Mouse (Mus musculus) neural tube, embryonic 11.5 days (tissue): ENCODE results near the gene Olfr1090. TPM values are rescaled to one million over a fixed set of nuclear protein-coding genes. Genes with fewer than 3 reads are reported as not detected.

Source experiments
- ATAC-seq: fragments of 200-750 bp; cut with Nextera tagmentation; 2 replicates; pipeline ENCODE4 v1.8.0; 2017; ENCODE audit warnings: moderate number of reproducible peaks, mild to moderate bottlenecking, moderate TSS enrichment, moderate library complexity; ENCODE audit not compliant: insufficient read depth, low FRiP score, low TSS enrichment
- DNase-seq: peaks from one replicate; pipeline ENCODE4 v3.0.0-alpha.2; 2015; ENCODE audit warnings: low spot score
- H3K27ac ChIP-seq: fragments of 300-500 bp; sonication (generic); 2 replicates; pipeline ENCODE4 v1.5.1; 2014; ENCODE audit warnings: low read depth, mild to moderate bottlenecking, low read length
- H3K27me3 ChIP-seq: fragments of 300-500 bp; sonication (generic); 2 replicates; pipeline ENCODE4 v1.6.1; 2014; ENCODE audit warnings: mild to moderate bottlenecking, low read length, mixed read lengths; ENCODE audit not compliant: control insufficient read depth, insufficient read depth
- H3K36me3 ChIP-seq: fragments of 300-500 bp; sonication (generic); 2 replicates; pipeline ENCODE4 v1.6.1; 2014; ENCODE audit warnings: mild to moderate bottlenecking, low read length, moderate library complexity, mixed read lengths; ENCODE audit not compliant: control insufficient read depth, insufficient read depth
- H3K4me1 ChIP-seq: fragments of 300-500 bp; sonication (generic); 2 replicates; pipeline ENCODE4 v1.6.1; 2014; ENCODE audit warnings: low read length, mixed read lengths; ENCODE audit not compliant: control insufficient read depth, insufficient read depth
- H3K4me2 ChIP-seq: fragments of 300-500 bp; sonication (generic); 2 replicates; pipeline ENCODE4 v1.6.1; 2014; ENCODE audit warnings: low read depth, mild to moderate bottlenecking, moderate library complexity
- H3K4me3 ChIP-seq: fragments of 300-500 bp; sonication (generic); 2 replicates; pipeline ENCODE4 v1.5.1; 2014; ENCODE audit warnings: low read depth, low read length
- H3K9ac ChIP-seq: fragments of 300-500 bp; sonication (generic); 2 replicates; pipeline ENCODE4 v1.6.1; 2014; ENCODE audit warnings: mild to moderate bottlenecking, low read length
- H3K9me3 ChIP-seq: fragments of 300-500 bp; sonication (generic); 2 replicates; pipeline ENCODE4 v1.6.1; 2016; ENCODE audit warnings: low read length; ENCODE audit not compliant: control insufficient read depth
- WGBS: fragments of 180-500 bp; shearing (Covaris S2); extraction: QIAGEN DNeasy Blood & Tissue Kit; methylation state at CpG from one replicate; pipeline ENCODE4 v1.1.7; 2014; 5-methylcytosine and 5-hydroxymethylcytosine counted together
- polyA plus RNA-seq: library from polyadenylated mRNA; unstranded; fragments of >200 nt; fragmentation: Nextera tagmentation; extraction: Ambion mirVana; gene quantifications from 2 replicates; pipeline ENCODE4 v1.2.1, GENCODE M21; 2014

Olfr1090 gene
- not detected in 2 replicates for polyA plus RNA-seq

- H3K27me3 ChIP-seq = no peaks in the 10 kb centered on the region
- H3K4me2 ChIP-seq = no peak within 1 kb of the TSS
- no peaks in the 10 kb centered on the region for H3K4me1 ChIP-seq
- H3K9ac ChIP-seq = no peak within 1 kb of the TSS
- ATAC-seq (no peak), DNase-seq (no peak)
- H3K36me3 ChIP-seq = no peaks in the 10 kb centered on the region
- H3K4me3 ChIP-seq = no peak within 1 kb of the TSS
- H3K27ac ChIP-seq = no peak within 1 kb of the TSS
- H3K9me3 ChIP-seq = no peaks in the 10 kb centered on the region
- WGBS = 89% methylated on average over 1 of the region's 1 CpGs
Measured at GRCm38 (mm10) chr2:86758893-86759292, at the start of gene Olfr1090. Gene Olfr1090, minus strand, starts transcription at chr2:86758993.

- no peak within 1 kb of the TSS for H3K4me3 ChIP-seq
- H3K9ac ChIP-seq = no peak within 1 kb of the TSS
- no peaks in the 10 kb centered on the region for H3K4me1 ChIP-seq
- no peaks in the 10 kb centered on the region for H3K27me3 ChIP-seq
- H3K27ac ChIP-seq = no peak within 1 kb of the TSS
- no peak within 1 kb of the TSS for H3K4me2 ChIP-seq
- no peak for DNase-seq
- H3K36me3 ChIP-seq = no peaks in the 10 kb centered on the region
- ATAC-seq = no peak
- no peaks in the 10 kb centered on the region for H3K9me3 ChIP-seq
- WGBS = 87% methylated on average over 2 of the region's 2 CpGs
Measured at GRCm38 (mm10) chr2:86782179-86782578, 23.4 kb upstream of the Olfr1090 start, which contains the start of gene Olfr1093. Gene Olfr1093, plus strand, starts transcription at chr2:86782479.

- H3K36me3 ChIP-seq = no peaks in the 10 kb centered on the region
- no peaks in the 10 kb centered on the region for H3K9me3 ChIP-seq
- 96% methylated on average over 6 of the region's 6 CpGs for WGBS
- no peaks in the 10 kb centered on the region for H3K4me1 ChIP-seq
- H3K9ac ChIP-seq = no peak overlapping the region
- no peaks in the 10 kb centered on the region for H3K27me3 ChIP-seq
- DNase-seq (no peak), ATAC-seq (no peak)
- no peak overlapping the region for H3K4me3 ChIP-seq
- H3K4me2 ChIP-seq = no peak overlapping the region
- H3K27ac ChIP-seq = no peak overlapping the region
Measured at GRCm38 (mm10) chr2:86761050-86761449, 2.3 kb upstream of the Olfr1090 start.

GRCm38 (mm10) chr2:86733601-86734000, 25.2 kb downstream of the Olfr1090 start, which contains the start of gene Olfr1089:
Gene Olfr1089, minus strand, starts transcription at chr2:86733701.
- no peak for ATAC-seq
- Histone ChIP-seq H3K9ac (no peak within 1 kb of the TSS), H3K4me1 (no peaks in the 10 kb centered on the region)

More at GRCm38 (mm10) chr2:86733601-86734000, 25.2 kb downstream of the Olfr1090 start, which contains the start of gene Olfr1089:
- no peaks in the 10 kb centered on the region for H3K9me3 ChIP-seq
- H3K27ac ChIP-seq = no peak within 1 kb of the TSS
- DNase-seq = no peak
- no peaks in the 10 kb centered on the region for H3K27me3 ChIP-seq
- no peaks in the 10 kb centered on the region for H3K36me3 ChIP-seq
- no peak within 1 kb of the TSS for H3K4me3 ChIP-seq
- no peak within 1 kb of the TSS for H3K4me2 ChIP-seq

Other genes starting within 250 kb of the Olfr1090 start
- not detected in 2 replicates for gene Olfr1079, start 216.5 kb downstream of the Olfr1090 start, polyA plus RNA-seq
- not detected in 2 replicates for gene Olfr1080, start 200.8 kb downstream of the Olfr1090 start, polyA plus RNA-seq
- gene Olfr1082, start 160.0 kb downstream of the Olfr1090 start, polyA plus RNA-seq = not detected in 2 replicates
- not detected in 2 replicates for gene Olfr1084, start 119.3 kb downstream of the Olfr1090 start, polyA plus RNA-seq
- gene Olfr1085, start 97.0 kb downstream of the Olfr1090 start, polyA plus RNA-seq = not detected in 2 replicates
- gene Olfr1086, start 78.9 kb downstream of the Olfr1090 start, polyA plus RNA-seq = not detected in 2 replicates
- gene Olfr1087, start 60.6 kb downstream of the Olfr1090 start, polyA plus RNA-seq = not detected in 2 replicates
- gene Olfr1089, start 25.3 kb downstream of the Olfr1090 start, polyA plus RNA-seq = not detected in 2 replicates
- not detected in 2 replicates for gene Olfr1093, start 23.5 kb upstream of the Olfr1090 start, polyA plus RNA-seq
- gene Olfr141, start 51.0 kb upstream of the Olfr1090 start, polyA plus RNA-seq = not detected in 2 replicates
- gene Olfr1094, start 65.7 kb upstream of the Olfr1090 start, polyA plus RNA-seq = not detected in 2 replicates
- gene Olfr1095, start 92.7 kb upstream of the Olfr1090 start, polyA plus RNA-seq = not detected in 2 replicates
- not detected in 2 replicates for gene Gm13723, start 115.8 kb upstream of the Olfr1090 start, polyA plus RNA-seq
- gene Olfr1097, start 133.2 kb upstream of the Olfr1090 start, polyA plus RNA-seq = not detected in 2 replicates
- not detected in 2 replicates for gene Olfr1098, start 165.6 kb upstream of the Olfr1090 start, polyA plus RNA-seq
- gene Olfr1099, start 201.7 kb upstream of the Olfr1090 start, polyA plus RNA-seq = not detected in 2 replicates
- not detected in 2 replicates for gene Olfr1100, start 221.0 kb upstream of the Olfr1090 start, polyA plus RNA-seq
- not detected in 2 replicates for gene Olfr1101, start 232.2 kb upstream of the Olfr1090 start, polyA plus RNA-seq
- gene Olfr1102, start 239.4 kb upstream of the Olfr1090 start, polyA plus RNA-seq = not detected in 2 replicates